Mouse (Mus musculus): Measurements from ENCODE around the gene Gpn2. TPM values are rescaled to one million over a fixed set of nuclear protein-coding genes. Genes with fewer than 3 reads are reported as not detected.

The Gpn2 gene
- polyA plus RNA-seq, 1 experiment from 2014 or later: 12.7 TPM

- Histone ChIP-seq H3K9ac (ENCODE audit: low read length) (peak overlapping the region; percentile 83), H3K27me3 (ENCODE audit: control insufficient read depth, insufficient read depth, low read length) (no peaks in the 10 kb centered on the region), H3K36me3 (ENCODE audit: control insufficient read depth, insufficient read depth) (peaks cover 5% of the 10 kb centered on the region), H3K4me3 (ENCODE audit: low read length) (peak overlapping the region; percentile 77), H3K27ac (ENCODE audit: low read length) (no peak overlapping the region), H3K9me3 (replicated peaks; ENCODE audit: control insufficient read depth, low read length) (0 out of 2 replicates have a peak, but pooled peaks cover 2% of the 10 kb centered on the region), H3K4me1 (ENCODE audit: control insufficient read depth, insufficient read depth, low read length) (peaks cover 6% of the 10 kb centered on the region), H3K4me2 (ENCODE audit: low read depth, low read length) (peak overlapping the region; percentile 80)
- under 1% methylated on average over 41 of the region's 41 CpGs for WGBS
- ATAC-seq (replicated peaks; ENCODE audit: extremely low read depth, insufficient read depth, low FRiP score): peak; percentile 29; the same call in 1 of the 2 replicates
Observed at GRCm38 (mm10) chr4:133574843-133575202, 9.3 kb upstream of the Gpn2 start.

- 79% methylated on average over 12 of the region's 12 CpGs for WGBS
- H3K27me3 ChIP-seq (ENCODE audit: control insufficient read depth, insufficient read depth, low read length): no peaks in the 10 kb centered on the region
- peaks cover 21% of the 10 kb centered on the region for H3K36me3 ChIP-seq (ENCODE audit: control insufficient read depth, insufficient read depth)
- no peak overlapping the region for H3K9ac ChIP-seq (ENCODE audit: low read length)
- H3K27ac ChIP-seq (ENCODE audit: low read length): no peak overlapping the region
- no peak overlapping the region for H3K4me3 ChIP-seq (ENCODE audit: low read length)
- peaks cover 6% of the 10 kb centered on the region for H3K4me1 ChIP-seq (ENCODE audit: control insufficient read depth, insufficient read depth, low read length)
- no peaks in the 10 kb centered on the region for H3K9me3 ChIP-seq (replicated peaks; ENCODE audit: control insufficient read depth, low read length)
- H3K4me2 ChIP-seq (ENCODE audit: low read depth, low read length): no peak overlapping the region
- ATAC-seq (replicated peaks; ENCODE audit: extremely low read depth, insufficient read depth, low FRiP score): no peak
Observed at GRCm38 (mm10) chr4:133577983-133578382, 6.2 kb upstream of the Gpn2 start.

DNA sequence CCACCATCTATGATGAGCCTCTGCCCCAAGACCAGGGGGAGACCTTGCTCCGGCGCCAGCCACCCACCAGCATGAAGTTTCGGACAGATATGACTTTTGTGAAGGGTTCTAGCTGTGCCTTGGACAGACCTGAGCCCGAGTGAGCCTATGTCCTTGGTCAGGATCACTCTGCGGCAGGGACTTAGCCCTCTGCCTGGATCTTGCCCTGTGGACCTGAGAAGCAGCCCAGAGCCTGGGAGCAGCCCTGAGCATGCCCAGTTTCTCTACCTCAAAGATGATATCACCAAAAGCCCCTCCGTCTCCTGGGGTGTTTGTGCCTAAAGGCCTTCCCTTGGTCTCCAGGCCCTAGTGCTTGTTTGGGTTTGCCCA, 488 bp upstream of the Gpn2 start:
- no peaks in the 10 kb centered on the region for H3K9me3 ChIP-seq (replicated peaks; ENCODE audit: control insufficient read depth, low read length)
- ATAC-seq (replicated peaks; ENCODE audit: extremely low read depth, insufficient read depth, low FRiP score): peak; percentile 35
- H3K4me3 ChIP-seq (ENCODE audit: low read length): peak overlapping the region; percentile 74
- peak overlapping the region; percentile 93 for H3K9ac ChIP-seq (ENCODE audit: low read length)
- WGBS: 56% methylated on average over 6 of the region's 6 CpGs
- H3K27ac ChIP-seq (ENCODE audit: low read length): peak overlapping the region; percentile 86
- H3K4me1 ChIP-seq (ENCODE audit: control insufficient read depth, insufficient read depth, low read length): peaks cover 12% of the 10 kb centered on the region
- peak overlapping the region; percentile 90 for H3K4me2 ChIP-seq (ENCODE audit: low read depth, low read length)
- H3K27me3 ChIP-seq (ENCODE audit: control insufficient read depth, insufficient read depth, low read length): no peaks in the 10 kb centered on the region
- peaks cover 29% of the 10 kb centered on the region for H3K36me3 ChIP-seq (ENCODE audit: control insufficient read depth, insufficient read depth)

DNA sequence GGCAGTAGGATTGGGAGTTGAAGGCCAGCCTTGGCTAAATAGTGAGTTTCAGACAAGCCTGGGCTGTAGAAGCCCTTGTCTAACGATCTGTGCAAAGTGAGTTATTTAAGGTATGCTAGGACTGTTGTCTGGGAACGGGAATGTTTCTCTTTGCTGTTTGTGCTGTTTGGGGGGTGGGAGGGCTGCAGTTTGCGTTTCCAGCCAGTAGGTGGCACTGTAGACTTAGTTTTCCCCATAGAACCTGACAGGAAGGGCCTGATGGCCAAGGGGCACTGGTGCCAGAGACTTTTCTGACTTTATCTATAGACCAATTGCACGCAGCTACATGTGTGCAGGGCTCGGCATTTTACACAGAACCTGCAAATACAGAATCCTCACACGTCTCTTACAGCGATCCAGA, 8.4 kb downstream of the Gpn2 start:
- Histone ChIP-seq H3K4me2 (ENCODE audit: low read depth, low read length) (no peak overlapping the region), H3K4me3 (ENCODE audit: low read length) (no peak overlapping the region), H3K27me3 (ENCODE audit: control insufficient read depth, insufficient read depth, low read length) (no peaks in the 10 kb centered on the region), H3K4me1 (ENCODE audit: control insufficient read depth, insufficient read depth, low read length) (no peaks in the 10 kb centered on the region), H3K9me3 (replicated peaks; ENCODE audit: control insufficient read depth, low read length) (no peaks in the 10 kb centered on the region), H3K27ac (ENCODE audit: low read length) (no peak overlapping the region), H3K36me3 (ENCODE audit: control insufficient read depth, insufficient read depth) (peaks cover 19% of the 10 kb centered on the region), H3K9ac (ENCODE audit: low read length) (peak overlapping the region; percentile 31; the same call in 1 of the 2 replicates)
- WGBS: 23% methylated on average over 7 of the region's 7 CpGs
- 0 out of 2 replicates have a peak, but pooled peaks have one; percentile 32 for ATAC-seq (replicated peaks; ENCODE audit: extremely low read depth, insufficient read depth, low FRiP score)

DNA sequence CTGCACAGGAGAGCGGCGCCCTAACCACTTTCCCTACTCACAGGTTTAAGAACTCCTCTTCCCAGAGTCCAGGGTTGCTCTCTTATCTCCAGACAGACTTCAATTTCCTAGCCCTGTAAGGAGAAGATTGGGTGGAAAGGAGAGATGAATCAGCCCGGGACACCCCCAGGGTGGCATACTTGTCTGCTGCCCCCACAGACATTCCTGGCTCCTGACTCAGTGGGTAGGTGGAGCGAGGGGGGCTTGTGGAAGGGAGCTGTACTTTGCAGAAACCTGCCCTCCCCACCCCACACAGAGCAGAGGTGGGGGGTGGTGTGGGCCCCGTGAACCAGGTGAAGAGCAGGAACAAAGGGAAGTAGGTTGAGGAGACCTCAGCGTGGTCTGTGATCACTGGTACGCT, 11.4 kb downstream of the Gpn2 start:
- 47% methylated on average over 7 of the region's 7 CpGs for WGBS
- H3K9ac ChIP-seq (ENCODE audit: low read length): no peak overlapping the region
- no peak overlapping the region for H3K4me3 ChIP-seq (ENCODE audit: low read length)
- peaks cover 8% of the 10 kb centered on the region for H3K4me1 ChIP-seq (ENCODE audit: control insufficient read depth, insufficient read depth, low read length)
- H3K36me3 ChIP-seq (ENCODE audit: control insufficient read depth, insufficient read depth): peaks cover 5% of the 10 kb centered on the region
- H3K4me2 ChIP-seq (ENCODE audit: low read depth, low read length): no peak overlapping the region
- peaks cover 6% of the 10 kb centered on the region; the same call in 1 of the 2 replicates for H3K27me3 ChIP-seq (ENCODE audit: control insufficient read depth, insufficient read depth, low read length)
- no peak for ATAC-seq (replicated peaks; ENCODE audit: extremely low read depth, insufficient read depth, low FRiP score)
- no peaks in the 10 kb centered on the region for H3K9me3 ChIP-seq (replicated peaks; ENCODE audit: control insufficient read depth, low read length)
- no peak overlapping the region for H3K27ac ChIP-seq (ENCODE audit: low read length)

DNA sequence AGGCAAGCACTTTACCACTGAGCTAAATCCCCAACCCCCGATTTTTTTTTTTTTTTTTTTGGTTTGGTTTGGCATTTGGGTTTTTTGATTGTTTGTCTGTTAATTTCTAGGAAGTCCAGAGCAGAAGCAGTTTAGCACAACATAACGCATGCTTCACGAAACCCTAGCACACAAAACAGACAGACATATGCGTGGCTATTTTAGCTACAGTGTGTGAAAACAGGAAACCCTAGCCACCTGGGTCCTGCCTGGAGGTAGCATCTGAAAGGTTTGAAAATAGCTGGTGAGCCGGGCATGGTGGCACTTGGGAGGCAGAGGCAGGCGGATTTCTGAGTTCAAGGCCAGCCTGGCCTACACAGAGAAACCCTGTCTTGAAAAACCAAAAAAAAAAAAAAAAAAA, 11.9 kb downstream of the Gpn2 start:
- H3K36me3 ChIP-seq (ENCODE audit: control insufficient read depth, insufficient read depth): peaks cover 5% of the 10 kb centered on the region
- H3K4me3 ChIP-seq (ENCODE audit: low read length): no peak overlapping the region
- H3K4me2 ChIP-seq (ENCODE audit: low read depth, low read length): no peak overlapping the region
- peaks cover 8% of the 10 kb centered on the region for H3K4me1 ChIP-seq (ENCODE audit: control insufficient read depth, insufficient read depth, low read length)
- no peak overlapping the region for H3K9ac ChIP-seq (ENCODE audit: low read length)
- 71% methylated on average over 6 of the region's 6 CpGs for WGBS
- no peak overlapping the region for H3K27ac ChIP-seq (ENCODE audit: low read length)
- no peak for ATAC-seq (replicated peaks; ENCODE audit: extremely low read depth, insufficient read depth, low FRiP score)
- H3K9me3 ChIP-seq (replicated peaks; ENCODE audit: control insufficient read depth, low read length): no peaks in the 10 kb centered on the region
- H3K27me3 ChIP-seq (ENCODE audit: control insufficient read depth, insufficient read depth, low read length): peaks cover 6% of the 10 kb centered on the region; the same call in 1 of the 2 replicates

DNA sequence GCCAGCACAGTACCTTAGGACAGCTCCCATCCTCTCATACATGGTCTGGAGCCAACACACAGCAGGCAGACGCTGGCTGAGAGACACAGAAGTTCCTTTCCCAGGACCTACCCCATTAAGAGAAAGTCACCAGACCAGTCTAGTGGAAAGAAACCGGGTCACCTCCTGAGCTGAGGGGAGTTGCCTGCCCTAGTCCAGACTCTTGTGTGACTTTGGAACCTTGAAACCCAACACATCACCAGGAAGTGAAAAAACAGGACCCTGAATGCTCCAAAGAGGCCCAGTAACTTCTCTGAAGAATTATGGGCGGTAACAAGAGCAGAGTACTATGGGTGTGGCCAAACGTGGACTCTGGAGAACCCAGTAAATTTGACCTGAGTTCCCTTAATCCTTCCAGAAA, 14.5 kb downstream of the Gpn2 start:
- H3K27me3 ChIP-seq (ENCODE audit: control insufficient read depth, insufficient read depth, low read length): peaks cover 23% of the 10 kb centered on the region
- H3K4me1 ChIP-seq (ENCODE audit: control insufficient read depth, insufficient read depth, low read length): peaks cover 8% of the 10 kb centered on the region
- no peak overlapping the region for H3K27ac ChIP-seq (ENCODE audit: low read length)
- H3K36me3 ChIP-seq (ENCODE audit: control insufficient read depth, insufficient read depth): no peaks in the 10 kb centered on the region
- no peaks in the 10 kb centered on the region for H3K9me3 ChIP-seq (replicated peaks; ENCODE audit: control insufficient read depth, low read length)
- no peak overlapping the region for H3K4me3 ChIP-seq (ENCODE audit: low read length)
- no peak for ATAC-seq (replicated peaks; ENCODE audit: extremely low read depth, insufficient read depth, low FRiP score)
- no peak overlapping the region for H3K9ac ChIP-seq (ENCODE audit: low read length)
- WGBS: 47% methylated on average over 4 of the region's 4 CpGs
- H3K4me2 ChIP-seq (ENCODE audit: low read depth, low read length): no peak overlapping the region

DNA sequence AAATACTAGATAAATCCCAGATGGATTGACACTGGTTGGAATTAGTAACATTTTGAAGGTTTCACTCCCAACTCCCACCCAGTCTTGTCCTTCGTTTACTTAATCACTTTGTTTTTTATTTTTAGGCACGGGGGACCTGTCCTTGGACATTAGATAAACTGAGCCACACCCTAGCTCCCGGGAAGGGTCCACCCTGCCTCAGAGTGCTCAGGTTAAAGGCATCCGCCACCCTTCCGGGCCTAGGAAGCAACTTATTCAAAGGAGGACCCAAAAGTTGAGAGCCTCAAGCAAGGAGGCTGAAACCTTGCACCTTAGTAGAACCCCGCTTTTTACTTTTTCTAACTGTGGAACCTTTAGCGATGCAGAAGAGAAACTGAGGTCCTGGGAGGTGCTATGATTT, 15.0 kb downstream of the Gpn2 start:
- ATAC-seq (replicated peaks; ENCODE audit: extremely low read depth, insufficient read depth, low FRiP score): no peak
- H3K9me3 ChIP-seq (replicated peaks; ENCODE audit: control insufficient read depth, low read length): no peaks in the 10 kb centered on the region
- H3K4me2 ChIP-seq (ENCODE audit: low read depth, low read length): peak overlapping the region; percentile 72
- peaks cover 8% of the 10 kb centered on the region for H3K4me1 ChIP-seq (ENCODE audit: control insufficient read depth, insufficient read depth, low read length)
- peak overlapping the region; percentile 58 for H3K9ac ChIP-seq (ENCODE audit: low read length)
- H3K4me3 ChIP-seq (ENCODE audit: low read length): peak overlapping the region; percentile 53
- H3K27ac ChIP-seq (ENCODE audit: low read length): peak overlapping the region; percentile 32
- peaks cover 23% of the 10 kb centered on the region for H3K27me3 ChIP-seq (ENCODE audit: control insufficient read depth, insufficient read depth, low read length)
- no peaks in the 10 kb centered on the region; the same call in 1 of the 2 replicates for H3K36me3 ChIP-seq (ENCODE audit: control insufficient read depth, insufficient read depth)
- WGBS: 17% methylated on average over 7 of the region's 7 CpGs

DNA sequence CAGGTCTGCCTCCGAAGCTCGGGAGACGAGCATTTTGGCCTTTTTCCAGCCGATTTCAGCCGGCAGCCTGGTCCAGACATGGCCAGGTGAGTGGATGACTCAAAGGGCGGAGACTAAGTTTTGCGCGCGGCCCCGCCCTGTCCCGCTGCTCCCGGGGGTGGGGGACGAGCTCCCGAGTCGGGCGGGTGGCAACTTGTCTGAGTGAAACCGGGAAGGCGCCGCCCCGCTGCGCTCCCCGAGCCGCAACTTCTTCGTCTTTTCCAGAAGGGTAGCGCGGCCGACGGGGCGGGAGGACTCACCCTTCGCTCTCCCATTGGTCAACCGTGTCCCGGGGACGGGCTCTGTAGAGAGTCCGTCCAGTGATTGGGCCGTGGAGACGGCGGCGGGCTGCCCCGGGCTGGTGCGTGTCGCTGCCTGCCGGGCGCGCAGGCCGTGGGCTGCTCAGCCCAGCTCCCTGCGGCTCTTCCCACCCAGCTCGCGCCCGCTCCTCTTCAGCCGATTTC, 15.5 kb downstream of the Gpn2 start:
- no peaks in the 10 kb centered on the region for H3K9me3 ChIP-seq (replicated peaks; ENCODE audit: control insufficient read depth, low read length)
- H3K36me3 ChIP-seq (ENCODE audit: control insufficient read depth, insufficient read depth): peaks cover 2% of the 10 kb centered on the region; the same call in 1 of the 2 replicates
- H3K27ac ChIP-seq (ENCODE audit: low read length): no peak overlapping the region
- ATAC-seq (replicated peaks; ENCODE audit: extremely low read depth, insufficient read depth, low FRiP score): peak; percentile 96
- H3K4me3 ChIP-seq (ENCODE audit: low read length): peak overlapping the region; percentile 53
- peak overlapping the region; percentile 72 for H3K4me2 ChIP-seq (ENCODE audit: low read depth, low read length)
- H3K27me3 ChIP-seq (ENCODE audit: control insufficient read depth, insufficient read depth, low read length): peaks cover 23% of the 10 kb centered on the region
- H3K9ac ChIP-seq (ENCODE audit: low read length): peak overlapping the region; percentile 58
- WGBS: under 1% methylated on average over 50 of the region's 50 CpGs
- peaks cover 8% of the 10 kb centered on the region for H3K4me1 ChIP-seq (ENCODE audit: control insufficient read depth, insufficient read depth, low read length)

Measured in heart, embryonic 16.5 days (tissue).